Mouse (Mus musculus): ENCODE data around the gene Med16. TPM values are rescaled to one million over a fixed set of nuclear protein-coding genes. Genes with fewer than 3 reads are reported as not detected.

Med16 gene
- polyA plus RNA-seq, 1 experiment from 2014 or later, result 36.5 TPM

- ATAC-seq (replicated peaks; ENCODE audit: insufficient number of reproducible peaks, low FRiP score, low TSS enrichment, low read depth), result no peak
- H3K36me3 ChIP-seq (replicated peaks; ENCODE audit: control insufficient read depth, insufficient read depth, low read depth, low read length), result no peaks in the 10 kb centered on the region
- no peak overlapping the region for H3K9ac ChIP-seq (replicated peaks; ENCODE audit: low read length)
- DNase-seq (ENCODE audit: low spot score), result no peak
- peaks cover 8% of the 10 kb centered on the region; the same call in 1 of the 2 replicates for H3K4me1 ChIP-seq (ENCODE audit: control insufficient read depth, insufficient read depth, low read length)
- H3K4me2 ChIP-seq (ENCODE audit: low read depth, low read length), result peak overlapping the region; percentile 23; the same call in 1 of the 2 replicates
- H3K27ac ChIP-seq (replicated peaks; ENCODE audit: low read depth, low read length), result no peak overlapping the region
- no peaks in the 10 kb centered on the region for H3K9me3 ChIP-seq (replicated peaks; ENCODE audit: control insufficient read depth, low read length)
- peak overlapping the region; percentile 10; the same call in 1 of the 2 replicates for H3K4me3 ChIP-seq (ENCODE audit: low read depth, low read length)
- 6% methylated on average over 20 of the region's 21 CpGs for WGBS
- peaks cover 61% of the 10 kb centered on the region for H3K27me3 ChIP-seq (ENCODE audit: control insufficient read depth, insufficient read depth, low read length)
Measured at GRCm38 (mm10) chr10:79919251-79919849, 10.6 kb upstream of the Med16 start.

- H3K4me1 ChIP-seq (ENCODE audit: control insufficient read depth, insufficient read depth, low read length), result peaks cover 8% of the 10 kb centered on the region; the same call in 1 of the 2 replicates
- no peaks in the 10 kb centered on the region for H3K36me3 ChIP-seq (replicated peaks; ENCODE audit: control insufficient read depth, insufficient read depth, low read depth, low read length)
- DNase-seq (ENCODE audit: low spot score) (no peak), ATAC-seq (replicated peaks; ENCODE audit: insufficient number of reproducible peaks, low FRiP score, low TSS enrichment, low read depth) (no peak)
- H3K27ac ChIP-seq (replicated peaks; ENCODE audit: low read depth, low read length), result no peak overlapping the region
- WGBS, result 7% methylated on average over 35 of the region's 35 CpGs
- H3K9ac ChIP-seq (replicated peaks; ENCODE audit: low read length), result no peak overlapping the region; the same call in 1 of the 2 replicates
- no peak overlapping the region for H3K4me2 ChIP-seq (ENCODE audit: low read depth, low read length)
- H3K27me3 ChIP-seq (ENCODE audit: control insufficient read depth, insufficient read depth, low read length), result peaks cover 61% of the 10 kb centered on the region
- H3K9me3 ChIP-seq (replicated peaks; ENCODE audit: control insufficient read depth, low read length), result no peaks in the 10 kb centered on the region
- peak overlapping the region; percentile 4; the same call in 1 of the 2 replicates for H3K4me3 ChIP-seq (ENCODE audit: low read depth, low read length)
Measured at GRCm38 (mm10) chr10:79918231-79919078, 9.7 kb upstream of the Med16 start.

- Histone ChIP-seq H3K9me3 (replicated peaks; ENCODE audit: control insufficient read depth, low read length) (no peaks in the 10 kb centered on the region), H3K36me3 (replicated peaks; ENCODE audit: control insufficient read depth, insufficient read depth, low read depth, low read length) (no peaks in the 10 kb centered on the region), H3K4me3 (ENCODE audit: low read depth, low read length) (peak overlapping the region; percentile 83; the same call in 1 of the 2 replicates), H3K9ac (replicated peaks; ENCODE audit: low read length) (no peak overlapping the region), H3K4me1 (ENCODE audit: control insufficient read depth, insufficient read depth, low read length) (peaks cover 8% of the 10 kb centered on the region; the same call in 1 of the 2 replicates), H3K4me2 (ENCODE audit: low read depth, low read length) (no peak overlapping the region), H3K27ac (replicated peaks; ENCODE audit: low read depth, low read length) (no peak overlapping the region), H3K27me3 (ENCODE audit: control insufficient read depth, insufficient read depth, low read length) (peaks cover 53% of the 10 kb centered on the region)
- WGBS, result 67% methylated on average over 5 of the region's 5 CpGs
- DNase-seq (ENCODE audit: low spot score), result no peak
- ATAC-seq (replicated peaks; ENCODE audit: insufficient number of reproducible peaks, low FRiP score, low TSS enrichment, low read depth), result no peak
Measured at GRCm38 (mm10) chr10:79917532-79918100, 8.9 kb upstream of the Med16 start.

- WGBS, result 3% methylated on average over 42 of the region's 42 CpGs
- ATAC-seq (replicated peaks; ENCODE audit: insufficient number of reproducible peaks, low FRiP score, low TSS enrichment, low read depth), result peak; percentile 74
- Histone ChIP-seq H3K27ac (replicated peaks; ENCODE audit: low read depth, low read length) (peak within 1 kb of the TSS; percentile 59), H3K9ac (replicated peaks; ENCODE audit: low read length) (peak within 1 kb of the TSS; percentile 96), H3K4me1 (ENCODE audit: control insufficient read depth, insufficient read depth, low read length) (peaks cover 8% of the 10 kb centered on the region; the same call in 1 of the 2 replicates), H3K9me3 (replicated peaks; ENCODE audit: control insufficient read depth, low read length) (no peaks in the 10 kb centered on the region), H3K4me2 (ENCODE audit: low read depth, low read length) (peak within 1 kb of the TSS; percentile 91), H3K36me3 (replicated peaks; ENCODE audit: control insufficient read depth, insufficient read depth, low read depth, low read length) (no peaks in the 10 kb centered on the region), H3K4me3 (ENCODE audit: low read depth, low read length) (peak within 1 kb of the TSS; percentile 83), H3K27me3 (ENCODE audit: control insufficient read depth, insufficient read depth, low read length) (peaks cover 46% of the 10 kb centered on the region)
- peak; percentile 87 for DNase-seq (ENCODE audit: low spot score)
Measured at GRCm38 (mm10) chr10:79916808-79917531, 8.2 kb upstream of the Med16 start, which contains the start of gene Kiss1r. Gene Kiss1r, plus strand, starts transcription at chr10:79916971.

DNA sequence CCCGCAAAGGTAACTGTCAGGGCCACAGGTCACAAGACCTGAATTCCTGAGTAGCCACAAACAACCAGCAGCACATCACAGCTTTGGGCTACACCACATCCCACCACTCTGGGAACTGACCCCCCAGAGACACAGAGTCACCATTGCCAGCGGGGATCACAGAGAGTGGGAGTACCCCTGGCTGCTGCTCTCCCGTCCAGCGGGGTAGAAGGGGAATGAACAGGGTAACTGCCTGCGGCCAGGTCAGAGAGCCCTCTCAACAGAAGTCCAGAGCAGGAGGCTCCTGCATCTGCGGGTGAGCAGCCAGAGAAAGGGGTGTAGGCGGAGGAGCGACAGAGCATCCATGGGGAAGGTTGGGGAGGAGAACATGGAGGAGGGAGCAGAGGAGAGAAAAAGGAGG lies 7.4 kb upstream of the Med16 start:
- H3K4me2 ChIP-seq (ENCODE audit: low read depth, low read length), result peak overlapping the region; percentile 91
- no peaks in the 10 kb centered on the region for H3K36me3 ChIP-seq (replicated peaks; ENCODE audit: control insufficient read depth, insufficient read depth, low read depth, low read length)
- ATAC-seq (replicated peaks; ENCODE audit: insufficient number of reproducible peaks, low FRiP score, low TSS enrichment, low read depth) (no peak), DNase-seq (ENCODE audit: low spot score) (no peak)
- H3K9ac ChIP-seq (replicated peaks; ENCODE audit: low read length), result peak overlapping the region; percentile 96
- no peaks in the 10 kb centered on the region for H3K9me3 ChIP-seq (replicated peaks; ENCODE audit: control insufficient read depth, low read length)
- WGBS, result 6% methylated on average over 8 of the region's 8 CpGs
- peaks cover 37% of the 10 kb centered on the region for H3K27me3 ChIP-seq (ENCODE audit: control insufficient read depth, insufficient read depth, low read length)
- no peak overlapping the region for H3K27ac ChIP-seq (replicated peaks; ENCODE audit: low read depth, low read length)
- H3K4me3 ChIP-seq (ENCODE audit: low read depth, low read length), result peak overlapping the region; percentile 83
- H3K4me1 ChIP-seq (ENCODE audit: control insufficient read depth, insufficient read depth, low read length), result peaks cover 8% of the 10 kb centered on the region; the same call in 1 of the 2 replicates

- H3K36me3 ChIP-seq (replicated peaks; ENCODE audit: control insufficient read depth, insufficient read depth, low read depth, low read length), result peaks cover 2% of the 10 kb centered on the region; the same call in 1 of the 2 replicates
- H3K27me3 ChIP-seq (ENCODE audit: control insufficient read depth, insufficient read depth, low read length), result peaks cover 27% of the 10 kb centered on the region
- H3K27ac ChIP-seq (replicated peaks; ENCODE audit: low read depth, low read length), result no peak overlapping the region
- DNase-seq (ENCODE audit: low spot score) (no peak), ATAC-seq (replicated peaks; ENCODE audit: insufficient number of reproducible peaks, low FRiP score, low TSS enrichment, low read depth) (no peak)
- 79% methylated on average over 7 of the region's 7 CpGs for WGBS
- H3K4me3 ChIP-seq (ENCODE audit: low read depth, low read length), result no peak overlapping the region
- H3K4me1 ChIP-seq (ENCODE audit: control insufficient read depth, insufficient read depth, low read length), result peaks cover 8% of the 10 kb centered on the region; the same call in 1 of the 2 replicates
- no peaks in the 10 kb centered on the region for H3K9me3 ChIP-seq (replicated peaks; ENCODE audit: control insufficient read depth, low read length)
- H3K9ac ChIP-seq (replicated peaks; ENCODE audit: low read length), result no peak overlapping the region
- no peak overlapping the region for H3K4me2 ChIP-seq (ENCODE audit: low read depth, low read length)
Measured at GRCm38 (mm10) chr10:79914948-79915596, 6.3 kb upstream of the Med16 start.
